ENCODE assay signal across 8 mouse cellular contexts in genomic region chr10:80350292-80350691, GRCm38 (mm10). TPM values are rescaled to one million over a fixed set of nuclear protein-coding genes. Genes with fewer than 3 reads are reported as not detected.
DNase-seq lines count a peak whose midpoint lies in the region; ATAC-seq and TF ChIP-seq lines count a peak whose summit lies in the region.

No protein-coding gene starts in this region.

- ATAC-seq in forebrain, embryonic 12.5 days (ENCODE audit: low FRiP score): peak; percentile 67
- peak; percentile 76 for ATAC-seq in neutrophil, adult 5-6 weeks (ENCODE audit: extremely low read depth, insufficient number of reproducible peaks, low FRiP score, poor library complexity, severe bottlenecking)

- H3K36me3 ChIP-seq in ES-Bruce4 (ENCODE audit: control insufficient read depth, insufficient read depth, low read length, poor library complexity, severe bottlenecking): no peaks in the 10 kb centered on the region
- H3K36me3 ChIP-seq in forebrain, embryonic 12.5 days (replicated peaks): no peaks in the 10 kb centered on the region

- no peak overlapping the region for H3K9ac ChIP-seq in ES-Bruce4 (ENCODE audit: low read depth, poor library complexity, severe bottlenecking)
- no peak overlapping the region for H3K9ac ChIP-seq in forebrain, embryonic 12.5 days

- peak; percentile 87 for DNase-seq in c-Kit-positive CD71-positive TER-119-positive erythroid progenitor cells, embryonic 14.5 days (ENCODE audit: low spot score)
- peak; percentile 90 to 94 for DNase-seq in heart, postnatal 10 days
- peak; percentile 84 to 95 for DNase-seq in kidney, postnatal 36 days
- peak; percentile 92 for DNase-seq in lung, adult 2 months
- peak; percentile 51 to 56 for DNase-seq in thymus, adult 18-20 months

- H3K4me1 ChIP-seq in ES-Bruce4 (ENCODE audit: control insufficient read depth, insufficient read depth, low read length): no peaks in the 10 kb centered on the region
- peaks cover 18% of the 10 kb centered on the region for H3K4me1 ChIP-seq in forebrain, embryonic 12.5 days
- H3K4me1 ChIP-seq in lung, adult 2 months (ENCODE audit: control insufficient read depth, insufficient read depth, low read length): peaks cover 14% of the 10 kb centered on the region

- peak; percentile 93 for TF ChIP-seq CTCF in ES-Bruce4 (IDR thresholded peaks at IDR 0.05; ENCODE audit: low read depth, low read length)
- peak; percentile 98 for TF ChIP-seq CTCF in lung, adult 2 months (IDR thresholded peaks at IDR 0.05; ENCODE audit: insufficient read depth, low read length)

- no peaks in the 10 kb centered on the region for H3K27me3 ChIP-seq in ES-Bruce4 (ENCODE audit: control insufficient read depth, insufficient read depth, low read length, poor library complexity, severe bottlenecking)
- H3K27me3 ChIP-seq in forebrain, embryonic 12.5 days: peaks cover 100% of the 10 kb centered on the region

- no peak for TF ChIP-seq EP300 in ES-Bruce4 (IDR thresholded peaks at IDR 0.05; ENCODE audit: insufficient read depth, low read depth, low read length)

- H3K4me2 ChIP-seq in forebrain, embryonic 12.5 days: no peak overlapping the region

- H3K27ac ChIP-seq in ES-Bruce4 (ENCODE audit: insufficient read depth, low read length): no peak overlapping the region
- H3K27ac ChIP-seq in forebrain, embryonic 12.5 days: no peak overlapping the region

- no peak for TF ChIP-seq POLR2A in ES-Bruce4 (IDR thresholded peaks at IDR 0.05; ENCODE audit: insufficient read depth, low read length)
- no peak for TF ChIP-seq POLR2A in lung, adult 2 months (IDR thresholded peaks at IDR 0.05; ENCODE audit: borderline replicate concordance, extremely low read depth, low read depth, low read length)

- H3K4me3 ChIP-seq in ES-Bruce4 (ENCODE audit: low read depth, low read length): no peak overlapping the region
- no peak overlapping the region for H3K4me3 ChIP-seq in forebrain, embryonic 12.5 days (replicated peaks)
- H3K4me3 ChIP-seq in lung, adult 2 months (replicated peaks; ENCODE audit: extremely low read depth, low read depth, low read length): no peak overlapping the region

- WGBS in forebrain, embryonic 12.5 days: 2% methylated on average over 7 of the region's 7 CpGs
- WGBS in lung, adult 2 months: 4% methylated on average over 7 of the region's 7 CpGs

- intact Hi-C loops in heart, postnatal 10 days (cut with DNase I): loop anchor here (1.0 kb wide), 1 partner anchor 24 kb away; no protein-coding TSS in a partner anchor

- no peaks in the 10 kb centered on the region for H3K9me3 ChIP-seq in ES-Bruce4 (replicated peaks; ENCODE audit: control insufficient read depth, insufficient read depth, low read length, poor library complexity, severe bottlenecking)
- no peaks in the 10 kb centered on the region for H3K9me3 ChIP-seq in forebrain, embryonic 12.5 days

RNA-seq across cellular contexts. Expression of gene Adamtsl5, which starts 2.1 kb away (rescaled TPM):
- 3.8 and 5.4 TPM in 2 replicates for polyA plus RNA-seq in ES-Bruce4 (2011; ENCODE audit: insufficient read depth, insufficient read length, low read depth, missing spikeins)
- polyA plus RNA-seq in forebrain, embryonic 12.5 days (2016; fragmentation: Nextera tagmentation; extraction: Ambion mirVana): 0.17 and 0.55 TPM in 2 replicates
- 10 to 100 TPM; 36.9 to 42.9 TPM for total RNA-seq in heart, postnatal 10 days (2021)
- polyA plus RNA-seq in lung, adult 2 months (2012; rRNA removed): 87.6 and 89.2 TPM in 2 replicates
- total RNA-seq in neutrophil, adult 5-6 weeks (2017): not detected in 2 replicates

RNA-seq across cellular contexts. Expression of gene Plk5, which starts 6.0 kb away (rescaled TPM):
- polyA plus RNA-seq in ES-Bruce4 (2011; ENCODE audit: insufficient read depth, insufficient read length, low read depth, missing spikeins): 11.1 and 12.6 TPM in 2 replicates
- polyA plus RNA-seq in forebrain, embryonic 12.5 days (2016; fragmentation: Nextera tagmentation; extraction: Ambion mirVana): 0.23 and 0.40 TPM in 2 replicates
- under 1 TPM in 1 of 2 experiments, not detected in 1; 0.25 TPM for total RNA-seq in heart, postnatal 10 days (2021)
- polyA plus RNA-seq in lung, adult 2 months (2012; rRNA removed): 5.5 and 6.0 TPM in 2 replicates
- total RNA-seq in neutrophil, adult 5-6 weeks (2017): not detected in 2 replicates

RNA-seq across cellular contexts. Expression of gene Reep6, which starts 20.5 kb away (rescaled TPM):
- 17.3 and 17.6 TPM in 2 replicates for polyA plus RNA-seq in ES-Bruce4 (2011; ENCODE audit: insufficient read depth, insufficient read length, low read depth, missing spikeins)
- polyA plus RNA-seq in forebrain, embryonic 12.5 days (2016; fragmentation: Nextera tagmentation; extraction: Ambion mirVana): 4.1 and 4.4 TPM in 2 replicates
- 1 to 10 TPM; 2.2 to 2.4 TPM for total RNA-seq in heart, postnatal 10 days (2021)
- polyA plus RNA-seq in lung, adult 2 months (2012; rRNA removed): 23.7 and 26.8 TPM in 2 replicates
- not detected in 2 replicates for total RNA-seq in neutrophil, adult 5-6 weeks (2017)

RNA-seq across cellular contexts. Expression of gene Pcsk4, which starts 21.0 kb away (rescaled TPM):
- polyA plus RNA-seq in ES-Bruce4 (2011; ENCODE audit: insufficient read depth, insufficient read length, low read depth, missing spikeins): 2.8 and 3.1 TPM in 2 replicates
- 3.7 and 3.8 TPM in 2 replicates for polyA plus RNA-seq in forebrain, embryonic 12.5 days (2016; fragmentation: Nextera tagmentation; extraction: Ambion mirVana)
- total RNA-seq in heart, postnatal 10 days (2021): 1 to 10 TPM; 1.7 to 1.8 TPM
- 9.8 and 10.4 TPM in 2 replicates for polyA plus RNA-seq in lung, adult 2 months (2012; rRNA removed)
- total RNA-seq in neutrophil, adult 5-6 weeks (2017): 0.25 TPM in 1 of 2 replicates, not detected in the other

RNA-seq across cellular contexts. Expression of gene 2310011J03Rik, which starts 30.0 kb away (rescaled TPM):
- polyA plus RNA-seq in ES-Bruce4 (2011; ENCODE audit: insufficient read depth, insufficient read length, low read depth, missing spikeins): 11.6 and 13.2 TPM in 2 replicates
- polyA plus RNA-seq in forebrain, embryonic 12.5 days (2016; fragmentation: Nextera tagmentation; extraction: Ambion mirVana): 42.6 and 44.4 TPM in 2 replicates
- total RNA-seq in heart, postnatal 10 days (2021): 10 to 100 TPM; 15.3 to 17.9 TPM
- polyA plus RNA-seq in lung, adult 2 months (2012; rRNA removed): 58.4 and 62.4 TPM in 2 replicates
- 17.5 and 20.7 TPM in 2 replicates for total RNA-seq in neutrophil, adult 5-6 weeks (2017)

Comparison
In these comparisons a context has a peak if more than half of its experiments do, and no peak if none do; other contexts are left out.
1. RNA of gene Adamtsl5, which starts 2.1 kb away (polyA plus RNA-seq): 87.6 to 89.2 TPM in lung, adult 2 months; 3.8 to 5.4 TPM in ES-Bruce4 and 0.17 to 0.55 TPM in forebrain, embryonic 12.5 days; every median in the first group is over 10 times any median in the second.
2. Peak in every context shown above with its lines, with median percentiles within 50 percentile points of each other: DNase-seq.